Mouse (Mus musculus) cerebral cortex, adult 2 months (tissue): Measurements from ENCODE around the gene Gm49368.

ENCODE experiments used
- WGBS: fragments of 180-500 bp; shearing (Covaris S2); methylation state at CpG from one replicate; pipeline ENCODE4 v1.1.7; 2018; 5-methylcytosine and 5-hydroxymethylcytosine counted together

Gene Gm49368

DNA sequence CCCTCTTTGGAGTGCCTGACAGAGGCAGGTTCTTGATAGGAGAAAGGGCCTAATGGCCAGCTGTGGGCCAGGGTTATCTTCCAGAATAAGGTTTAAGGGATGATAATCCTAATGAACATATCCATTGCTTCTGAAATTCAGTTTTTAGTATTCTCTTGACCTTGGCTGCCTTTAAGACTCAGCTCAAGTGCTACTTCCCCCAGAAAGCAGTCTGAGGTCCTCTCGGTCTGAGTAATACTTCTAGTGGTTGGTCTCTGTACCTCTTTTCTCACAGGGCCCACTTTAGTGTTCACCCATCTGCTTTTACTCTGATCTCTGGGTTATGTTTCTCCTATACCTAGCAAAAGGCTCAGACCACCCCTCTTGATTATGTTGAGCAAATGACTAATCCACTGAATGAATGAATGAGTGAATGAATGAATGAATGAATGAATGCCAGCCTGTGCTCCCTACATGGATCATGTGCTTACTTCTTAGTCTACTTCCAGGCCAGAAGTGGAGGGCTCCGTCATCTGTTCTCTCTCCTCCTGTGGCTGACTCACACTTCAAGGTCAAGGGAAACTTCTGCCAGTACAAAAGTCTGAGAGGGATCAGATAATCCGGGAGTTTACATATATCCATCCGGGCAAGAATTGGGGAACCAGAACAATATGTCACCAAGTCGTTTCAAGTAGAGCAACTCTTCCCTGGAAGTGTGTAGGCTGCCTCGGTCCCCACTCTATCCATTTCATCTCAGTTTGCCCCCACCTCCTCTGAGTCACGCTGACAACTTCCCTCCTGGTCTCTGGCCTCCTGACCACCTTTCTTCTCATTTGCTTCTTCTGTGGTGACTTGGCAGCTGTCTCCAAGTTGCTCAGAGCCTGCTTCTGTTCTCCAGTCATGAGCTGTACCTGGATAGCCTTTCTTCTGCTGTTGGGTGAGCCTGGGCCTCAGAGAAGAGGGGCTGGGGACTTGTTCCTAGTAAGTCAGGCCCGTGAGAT lies 66.5 kb downstream of the Gm49368 start, which contains the start of gene Itgax:
Itgax (plus strand) TSS at position 807 of the 980 bp plus-strand sequence.
- 87% methylated on average over 8 of the region's 8 CpGs for WGBS

DNA sequence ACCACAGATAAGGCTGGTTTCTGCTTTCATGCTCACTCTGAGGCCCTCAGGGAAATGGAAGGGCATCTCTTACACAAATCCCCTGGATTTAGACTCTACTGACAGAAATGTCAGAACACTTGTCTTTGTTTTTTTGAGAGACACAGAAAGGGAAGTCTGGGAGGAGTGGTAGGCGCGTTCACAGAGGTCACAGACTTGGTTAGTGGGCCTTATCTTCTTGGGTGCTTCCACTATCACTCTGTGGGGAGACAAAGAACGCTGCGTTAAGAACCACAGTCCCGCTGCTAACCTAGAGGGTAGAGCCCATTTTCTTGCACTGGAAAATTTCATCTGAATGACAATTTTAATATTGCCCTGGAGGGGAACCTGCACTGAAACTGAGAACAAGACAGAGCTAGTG lies 69.7 kb downstream of the Gm49368 start:
- 94% methylated on average over 5 of the region's 5 CpGs for WGBS

DNA sequence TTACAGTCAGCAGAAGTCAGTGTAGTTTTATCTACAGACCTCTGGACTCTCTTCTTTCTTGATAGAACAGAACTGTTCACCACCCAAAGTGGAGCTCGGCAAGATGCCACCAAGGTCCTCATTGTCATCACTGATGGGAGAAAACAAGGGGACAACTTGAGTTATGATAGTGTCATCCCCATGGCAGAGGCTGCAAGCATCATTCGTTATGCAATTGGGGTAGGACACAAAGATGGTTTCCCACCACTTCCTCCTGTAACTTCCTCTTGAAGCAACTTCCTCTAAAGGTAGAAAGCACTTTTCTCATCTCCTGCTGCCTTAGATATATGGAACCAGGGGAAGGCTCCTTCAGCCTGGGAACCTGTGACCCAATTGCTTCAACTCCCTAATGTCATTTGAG lies 71.1 kb downstream of the Gm49368 start:
- WGBS: 81% methylated on average over 2 of the region's 2 CpGs

DNA sequence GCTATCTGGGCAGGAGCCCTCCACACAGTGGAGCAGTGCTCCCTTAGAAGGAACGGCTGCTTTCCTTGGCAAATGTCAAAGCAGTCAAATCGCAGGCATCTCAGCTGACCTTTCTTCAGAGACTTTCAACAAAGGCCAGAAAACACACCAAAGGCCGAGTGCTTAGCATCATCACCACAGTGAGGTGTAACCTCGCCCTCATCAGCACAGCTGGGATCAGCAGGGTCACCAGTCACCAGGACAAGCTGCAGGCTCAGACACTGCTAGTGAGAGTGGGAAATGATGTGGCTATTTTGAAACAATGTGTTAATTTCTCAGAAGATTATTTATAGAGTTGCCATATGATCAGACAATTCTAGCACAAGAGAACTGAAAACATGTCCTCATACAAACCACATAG lies 74.4 kb downstream of the Gm49368 start:
- 66% methylated on average over 4 of the region's 4 CpGs for WGBS

DNA sequence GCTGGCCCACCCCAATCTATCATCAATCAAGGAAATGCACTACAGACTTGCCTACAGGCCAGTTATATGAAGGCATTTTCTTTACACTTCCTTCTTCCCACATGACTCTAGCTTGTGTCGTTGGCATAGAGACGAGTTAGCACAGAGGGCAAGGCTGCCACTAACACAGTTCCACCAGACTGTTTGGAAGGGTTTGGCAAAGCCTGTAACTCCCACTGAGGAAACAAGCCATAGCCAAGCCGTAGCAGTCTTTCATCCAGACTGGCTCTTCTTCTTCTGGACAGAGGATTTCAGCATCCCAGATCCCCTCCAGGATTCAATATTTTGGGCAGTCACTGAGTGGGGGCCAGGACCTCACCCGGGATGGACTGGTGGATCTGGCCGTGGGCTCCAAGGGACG lies 77.1 kb downstream of the Gm49368 start:
- WGBS: 82% methylated on average over 6 of the region's 6 CpGs

DNA sequence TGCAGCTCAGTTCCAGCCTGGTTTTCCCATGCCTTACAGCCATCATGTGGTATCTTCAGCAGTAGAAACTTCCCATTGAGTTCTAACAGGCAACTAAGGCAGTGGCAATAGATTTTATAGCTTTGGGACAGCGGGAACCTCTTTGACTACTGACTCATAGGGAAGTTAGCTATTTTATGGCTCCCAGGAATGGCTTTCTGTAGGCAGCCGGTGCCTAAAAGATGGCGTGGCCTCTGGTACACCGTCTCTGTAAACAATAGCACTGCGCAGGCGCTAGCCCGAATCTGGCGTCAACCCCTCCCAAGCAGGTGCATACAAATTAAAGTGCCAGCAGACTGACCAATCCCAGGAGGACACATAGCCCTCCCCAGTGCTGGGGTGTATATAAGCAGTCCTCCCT lies 88.5 kb downstream of the Gm49368 start:
- WGBS: 85% methylated on average over 8 of the region's 8 CpGs

DNA sequence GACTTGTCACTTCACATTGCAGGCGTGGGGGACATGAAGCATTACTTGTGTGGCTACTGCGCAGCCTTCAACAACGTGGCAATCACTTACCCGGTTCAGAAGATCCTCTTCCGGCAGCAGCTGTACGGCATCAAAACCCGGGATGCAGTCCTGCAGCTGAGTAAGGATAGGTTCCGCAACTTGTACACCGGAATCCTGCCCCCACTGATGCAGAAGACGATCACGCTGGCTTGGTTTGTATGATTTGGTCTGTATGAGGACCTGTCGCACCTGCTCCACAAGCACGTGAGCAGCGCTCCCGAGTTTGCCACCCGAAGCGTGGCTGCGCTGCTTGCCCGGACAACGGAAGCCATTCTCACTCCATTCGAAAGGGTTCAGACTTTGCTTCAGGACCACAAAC lies 91.6 kb downstream of the Gm49368 start, which contains the start of gene Itgad:
Itgad (plus strand) TSS at position 301 of the 400 bp plus-strand sequence.
- WGBS: 95% methylated on average over 21 of the region's 21 CpGs

DNA sequence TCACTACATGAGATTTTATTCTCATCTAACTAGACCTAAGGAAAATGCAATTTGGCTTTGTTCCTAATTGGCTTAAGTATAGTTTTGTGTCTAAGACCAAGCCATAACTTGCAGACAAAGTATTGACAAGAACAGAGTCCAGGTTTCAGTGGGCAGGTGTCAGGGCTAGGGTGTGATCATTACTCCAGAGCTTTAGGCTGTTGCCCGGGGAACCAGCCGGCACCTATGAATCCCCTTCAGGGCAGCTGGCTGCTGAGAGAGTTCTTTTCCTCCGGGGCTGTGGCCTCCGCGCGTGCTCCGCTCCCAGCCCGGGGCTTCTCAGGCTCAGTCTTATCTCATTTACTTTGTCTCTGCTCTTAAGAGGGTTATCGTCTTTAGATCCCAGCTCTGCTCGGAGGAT lies 92.4 kb downstream of the Gm49368 start:
- 74% methylated on average over 10 of the region's 10 CpGs for WGBS

DNA sequence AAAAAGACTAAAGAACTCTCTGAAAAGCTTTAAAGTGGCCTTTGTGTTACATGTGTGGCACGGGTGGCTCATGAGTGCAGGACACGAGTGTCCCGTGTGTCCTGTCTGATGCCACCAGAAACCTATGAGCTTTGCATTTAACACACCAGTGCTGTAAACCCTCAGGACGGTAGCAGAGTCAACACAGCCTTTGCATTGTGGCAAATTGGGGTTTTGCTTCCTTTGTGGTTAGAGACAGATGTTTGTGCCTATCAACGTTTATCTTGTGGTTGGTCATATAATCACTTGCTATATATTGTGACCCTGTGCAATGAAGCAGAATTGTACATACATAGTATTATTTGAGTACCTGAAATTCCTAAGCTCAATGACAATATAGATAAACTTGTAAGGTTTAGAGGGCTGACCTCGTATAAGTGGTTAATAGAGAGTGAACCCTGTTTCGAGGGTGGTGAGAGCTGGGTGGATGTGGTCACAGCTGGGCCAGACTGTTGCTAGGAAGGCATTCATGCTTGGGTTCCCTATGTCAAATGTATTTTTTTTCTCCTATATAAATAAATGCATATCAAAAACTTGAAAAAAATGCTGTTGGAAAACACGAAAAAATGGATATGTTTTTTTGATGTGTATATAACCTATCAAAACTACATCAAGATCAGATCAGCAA lies 96.3 kb downstream of the Gm49368 start:
- 85% methylated on average over 8 of the region's 8 CpGs for WGBS

DNA sequence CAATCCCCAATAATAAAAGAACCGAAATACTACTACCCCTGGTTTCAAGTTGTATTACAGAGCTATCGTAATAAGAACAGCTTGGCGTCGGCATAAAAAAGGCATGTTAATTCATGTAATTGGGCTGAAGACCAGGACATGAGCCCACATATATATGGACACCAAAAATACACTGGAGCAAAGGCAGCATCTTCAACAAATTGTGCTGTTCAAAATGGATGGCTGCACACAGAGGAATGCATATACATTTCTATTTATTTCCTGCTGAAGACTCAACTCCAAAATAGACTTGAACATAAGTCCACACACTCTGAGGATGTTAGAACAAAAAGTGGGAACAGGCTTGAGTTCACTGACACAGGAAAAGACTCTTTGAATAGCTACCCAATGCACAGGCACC lies 101.5 kb downstream of the Gm49368 start:
- 67% methylated on average over 4 of the region's 4 CpGs for WGBS

DNA sequence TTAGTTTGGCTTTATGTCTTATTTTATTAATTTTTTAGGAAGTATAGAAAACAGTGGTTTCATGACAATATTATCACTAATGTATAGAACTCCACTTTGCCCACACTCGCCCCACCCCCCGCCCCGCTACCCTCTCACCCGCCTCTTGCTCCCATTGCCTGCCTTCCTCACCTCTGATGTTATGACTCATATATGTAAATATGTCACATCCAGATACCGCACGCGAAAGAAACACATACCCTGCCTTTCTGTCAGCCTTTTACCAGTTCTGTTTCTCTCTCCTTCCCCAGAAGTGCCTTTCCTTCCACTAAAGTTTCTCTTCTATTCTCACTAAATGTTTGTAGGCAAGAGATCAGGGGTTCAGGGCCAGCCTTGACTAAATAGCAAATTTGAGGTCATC lies 103.9 kb downstream of the Gm49368 start:
- WGBS: 89% methylated on average over 7 of the region's 7 CpGs

DNA sequence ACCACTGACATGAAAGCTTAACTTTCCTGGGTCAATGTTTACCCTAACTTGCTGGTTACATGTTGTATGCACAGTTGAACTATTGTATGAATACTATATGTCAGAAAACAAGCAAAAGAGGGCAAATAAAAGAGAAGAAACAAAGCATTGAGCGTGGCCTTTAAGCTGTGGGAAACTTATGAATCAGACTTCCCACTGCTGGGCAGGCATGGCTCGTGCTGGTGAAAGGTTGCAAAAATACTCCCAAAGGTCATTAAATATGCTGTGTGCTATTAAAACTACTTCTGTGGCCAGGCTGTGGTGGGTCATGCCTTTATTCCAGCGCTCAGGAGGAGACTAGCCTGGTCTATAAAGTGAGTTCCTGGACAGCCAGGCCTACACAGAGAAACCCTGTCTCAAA lies 107.5 kb downstream of the Gm49368 start:
- 80% methylated on average over 3 of the region's 3 CpGs for WGBS
